Mouse (Mus musculus): ENCODE data around the gene Ank2. TPM values are rescaled to one million over a fixed set of nuclear protein-coding genes. Genes with fewer than 3 reads are reported as not detected.

Ank2 gene
- polyA plus RNA-seq, 1 experiment: 5.8 TPM

DNA sequence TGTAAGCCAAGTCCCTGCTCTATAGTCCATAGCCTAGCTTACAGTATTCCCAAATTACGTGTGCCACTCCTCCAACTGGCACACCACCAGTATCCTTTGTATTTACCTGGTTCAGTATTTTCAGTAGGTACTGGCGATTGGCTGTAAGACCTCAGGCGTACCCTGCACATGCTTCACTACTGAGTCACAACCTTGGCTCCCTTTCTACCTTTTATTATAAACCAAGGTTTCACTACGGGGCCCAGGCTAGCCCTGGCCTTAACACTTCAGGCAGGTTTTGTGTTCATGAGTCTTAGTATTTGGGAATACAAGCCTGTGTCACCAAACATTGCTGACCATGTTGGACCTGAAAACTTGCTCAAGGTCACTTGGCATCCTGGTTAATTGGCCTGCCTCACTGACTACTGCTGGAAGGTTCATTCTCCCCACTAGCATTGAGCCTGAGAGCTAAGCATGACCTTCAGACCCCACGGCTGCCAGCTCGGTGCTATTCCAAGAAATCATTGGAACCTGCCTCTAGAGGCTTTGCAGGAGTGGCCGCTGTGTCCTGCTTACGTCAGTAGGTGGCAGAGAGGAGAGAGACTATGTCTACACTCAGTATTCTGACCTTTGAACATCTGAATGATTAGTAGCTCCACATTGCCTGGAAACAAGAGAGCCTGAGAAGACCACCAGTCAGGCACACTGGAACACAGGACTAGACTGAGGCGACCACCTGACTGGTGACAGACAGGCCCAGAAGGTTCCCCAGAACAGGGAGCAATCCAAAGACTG, 494.1 kb downstream of the Ank2 start:
- 68% methylated on average over 9 of the region's 9 CpGs for WGBS
- no peak for TF ChIP-seq POLR2A (IDR thresholded peaks at IDR 0.05; ENCODE audit: borderline replicate concordance, extremely low read depth, low read depth, low read length)
- H3K4me3 ChIP-seq (replicated peaks; ENCODE audit: extremely low read depth, low read depth, low read length): no peak overlapping the region
- DNase-seq: no peak
- no peaks in the 10 kb centered on the region for H3K4me1 ChIP-seq (ENCODE audit: control insufficient read depth, insufficient read depth, low read length)

DNA sequence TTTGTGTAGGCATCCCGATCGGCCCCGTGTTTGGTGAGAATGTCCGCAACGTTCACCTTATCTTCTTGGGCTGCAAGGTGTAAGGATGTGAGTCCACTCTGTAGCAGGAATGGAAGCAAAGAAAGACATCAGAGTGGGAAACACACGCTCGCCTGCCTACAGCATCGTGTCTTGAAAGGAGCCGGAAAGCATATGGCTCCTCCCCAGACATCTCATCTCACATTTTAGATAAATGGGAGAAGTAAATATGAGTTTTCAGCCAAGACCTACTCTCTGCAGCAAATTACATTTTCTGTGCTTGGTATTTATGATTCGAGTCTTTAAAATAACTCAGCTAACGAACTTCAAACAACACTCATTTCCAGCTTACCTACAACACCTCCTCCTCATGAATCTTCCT, 495.2 kb downstream of the Ank2 start:
- DNase-seq: no peak
- WGBS: 90% methylated on average over 11 of the region's 11 CpGs

DNA sequence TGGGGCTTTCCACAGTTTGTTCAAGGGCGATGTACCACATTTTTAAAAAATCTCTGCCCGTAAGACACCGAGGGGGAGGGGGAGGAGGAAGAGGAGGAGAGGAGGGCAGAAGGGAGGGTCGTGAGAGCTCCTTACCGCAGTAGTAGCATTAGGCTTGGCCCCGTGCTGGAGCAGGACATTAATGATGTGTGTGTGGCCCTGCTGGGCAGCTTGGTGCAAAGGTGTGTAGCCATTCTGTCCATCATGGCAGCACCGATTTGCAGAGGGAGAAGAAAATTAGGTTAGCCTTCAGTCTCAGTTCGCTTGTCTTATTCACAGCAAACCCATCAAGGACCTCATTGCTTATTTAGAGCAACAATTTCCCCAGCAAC, 500.4 kb downstream of the Ank2 start:
- Histone ChIP-seq H3K4me3 (replicated peaks; ENCODE audit: extremely low read depth, low read depth, low read length) (no peak overlapping the region), H3K4me1 (ENCODE audit: control insufficient read depth, insufficient read depth, low read length) (peaks cover 3% of the 10 kb centered on the region; the same call in 1 of the 2 replicates)
- WGBS: 12% methylated on average over 8 of the region's 8 CpGs
- no peak for TF ChIP-seq POLR2A (IDR thresholded peaks at IDR 0.05; ENCODE audit: borderline replicate concordance, extremely low read depth, low read depth, low read length)
- no peak for TF ChIP-seq CTCF (IDR thresholded peaks at IDR 0.05; ENCODE audit: insufficient read depth, low read length)
- no peak for DNase-seq

More for the DNA sequence above, 495.2 kb downstream of the Ank2 start:
- Histone ChIP-seq H3K4me1 (ENCODE audit: control insufficient read depth, insufficient read depth, low read length) (no peaks in the 10 kb centered on the region), H3K4me3 (replicated peaks; ENCODE audit: extremely low read depth, low read depth, low read length) (no peak overlapping the region)
- TF ChIP-seq CTCF (IDR thresholded peaks at IDR 0.05; ENCODE audit: insufficient read depth, low read length): no peak
- no peak for TF ChIP-seq POLR2A (IDR thresholded peaks at IDR 0.05; ENCODE audit: borderline replicate concordance, extremely low read depth, low read depth, low read length)

DNA sequence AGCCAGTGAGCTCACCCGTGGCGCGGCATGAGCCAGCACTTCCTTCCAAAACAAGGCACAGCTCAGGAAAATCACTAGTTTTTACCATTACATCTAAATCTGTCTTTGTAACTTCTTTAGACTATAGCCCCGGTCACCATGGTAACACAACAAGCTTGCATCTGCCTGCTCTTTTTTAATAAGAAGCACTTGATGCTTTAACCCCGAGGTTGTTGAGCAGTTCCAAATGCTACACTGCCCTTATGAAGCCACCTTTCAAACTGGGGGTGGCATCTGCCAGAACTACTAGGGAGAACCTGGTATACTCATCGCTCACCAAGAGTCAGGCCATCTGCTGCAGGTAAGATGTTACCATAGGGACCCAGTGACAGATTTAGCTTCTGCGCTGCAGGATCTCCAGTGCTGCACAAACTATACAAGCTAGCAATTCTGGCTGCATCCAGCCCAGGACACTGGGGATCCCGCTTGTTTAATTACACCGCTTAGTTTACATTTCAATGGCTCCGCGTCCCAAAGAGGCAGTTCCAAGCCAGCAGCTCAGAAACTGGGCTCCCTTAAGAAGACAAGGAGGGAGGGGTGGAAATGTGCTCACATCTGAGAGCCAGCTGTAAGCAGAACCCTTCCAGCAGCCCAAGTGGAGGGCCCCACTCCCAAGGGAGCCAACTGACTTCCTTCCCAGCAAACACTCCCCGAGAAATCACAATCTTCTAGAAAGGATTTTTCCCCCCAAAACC, 501.0 kb downstream of the Ank2 start:
- H3K4me3 ChIP-seq (replicated peaks; ENCODE audit: extremely low read depth, low read depth, low read length): no peak overlapping the region
- 21% methylated on average over 12 of the region's 12 CpGs for WGBS

DNA sequence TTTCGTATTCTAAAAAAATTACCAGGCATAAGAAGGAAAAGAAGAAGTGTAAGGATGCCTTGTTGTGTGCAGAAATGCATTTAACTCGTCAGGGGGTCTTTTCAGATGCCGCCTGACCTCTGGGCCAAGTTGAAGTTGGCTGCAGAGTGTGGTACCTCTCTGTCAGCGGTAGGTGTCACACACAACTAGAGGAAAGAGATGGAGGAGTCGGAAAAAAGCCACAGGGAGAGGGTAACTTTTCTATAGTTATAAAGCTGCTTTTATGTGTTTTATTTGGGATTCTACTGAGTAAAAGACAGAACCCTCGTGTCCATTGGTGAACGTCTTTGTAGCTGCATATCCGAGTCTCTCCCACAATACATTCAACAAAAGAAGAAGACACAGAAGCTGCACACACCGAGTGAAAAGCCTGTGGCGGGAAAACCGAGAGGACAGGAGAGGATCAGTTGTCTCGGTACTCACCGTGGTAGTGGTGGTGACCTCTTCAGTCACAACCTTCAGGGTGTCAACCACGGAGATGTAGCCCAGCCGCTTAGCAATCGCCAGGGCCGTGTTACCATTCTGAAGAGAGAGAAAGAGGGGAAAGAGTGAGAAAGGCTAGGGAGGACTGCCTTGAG, 501.7 kb downstream of the Ank2 start:
- no peak for DNase-seq
- TF ChIP-seq POLR2A (IDR thresholded peaks at IDR 0.05; ENCODE audit: borderline replicate concordance, extremely low read depth, low read depth, low read length) (no peak), CTCF (IDR thresholded peaks at IDR 0.05; ENCODE audit: insufficient read depth, low read length) (no peak)
- 24% methylated on average over 17 of the region's 17 CpGs for WGBS
- Histone ChIP-seq H3K4me3 (replicated peaks; ENCODE audit: extremely low read depth, low read depth, low read length) (no peak overlapping the region), H3K4me1 (ENCODE audit: control insufficient read depth, insufficient read depth, low read length) (peaks cover 3% of the 10 kb centered on the region; the same call in 1 of the 2 replicates)

More for the DNA sequence above, 501.0 kb downstream of the Ank2 start:
- H3K4me1 ChIP-seq (ENCODE audit: control insufficient read depth, insufficient read depth, low read length): peaks cover 3% of the 10 kb centered on the region; the same call in 1 of the 2 replicates
- no peak for DNase-seq
- TF ChIP-seq POLR2A (IDR thresholded peaks at IDR 0.05; ENCODE audit: borderline replicate concordance, extremely low read depth, low read depth, low read length): no peak
- TF ChIP-seq CTCF (IDR thresholded peaks at IDR 0.05; ENCODE audit: insufficient read depth, low read length): no peak

DNA sequence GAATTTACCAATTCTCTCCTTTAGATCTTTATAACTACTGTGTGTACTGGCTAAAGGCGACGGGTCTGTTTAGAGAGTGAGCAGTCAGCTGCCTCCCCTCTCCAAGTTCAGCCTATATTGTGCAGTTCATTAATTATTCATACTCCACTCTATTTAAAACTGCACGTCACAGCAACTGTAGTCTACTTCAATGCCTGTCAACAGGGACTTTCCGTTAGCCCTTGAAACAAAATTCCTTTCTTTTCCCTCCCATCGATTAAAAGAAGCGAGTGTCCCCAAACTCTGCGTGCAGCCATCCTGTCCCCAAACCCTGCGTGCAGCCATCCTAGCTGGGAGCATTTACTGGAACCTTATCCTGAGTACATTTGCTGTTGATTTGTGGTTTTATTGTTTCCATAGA, 502.4 kb downstream of the Ank2 start:
- WGBS: 87% methylated on average over 8 of the region's 8 CpGs
- DNase-seq: no peak
- TF ChIP-seq POLR2A (IDR thresholded peaks at IDR 0.05; ENCODE audit: borderline replicate concordance, extremely low read depth, low read depth, low read length) (no peak), CTCF (IDR thresholded peaks at IDR 0.05; ENCODE audit: insufficient read depth, low read length) (no peak)
- Histone ChIP-seq H3K4me3 (replicated peaks; ENCODE audit: extremely low read depth, low read depth, low read length) (no peak overlapping the region), H3K4me1 (ENCODE audit: control insufficient read depth, insufficient read depth, low read length) (peaks cover 3% of the 10 kb centered on the region; the same call in 1 of the 2 replicates)

DNA sequence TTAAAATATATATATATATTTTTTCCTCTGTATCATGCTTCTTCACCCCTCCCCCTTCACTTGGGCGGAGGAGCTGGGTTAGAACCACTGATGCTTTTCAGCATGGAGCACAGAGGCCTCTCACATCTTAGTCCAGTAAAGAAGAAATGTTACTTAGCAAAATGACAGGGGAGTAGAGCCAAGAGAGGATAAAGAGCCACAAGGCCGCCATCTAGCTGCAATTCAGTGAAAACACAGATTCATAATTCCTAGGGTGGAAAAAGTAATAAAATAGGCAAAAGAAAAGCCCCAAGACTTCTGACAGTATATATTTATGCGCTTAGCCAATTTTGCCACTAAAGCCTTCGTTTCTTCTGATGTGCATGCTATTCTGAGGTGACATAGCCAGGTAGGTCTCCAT, 503.2 kb downstream of the Ank2 start:
- TF ChIP-seq CTCF (IDR thresholded peaks at IDR 0.05; ENCODE audit: insufficient read depth, low read length) (no peak), POLR2A (IDR thresholded peaks at IDR 0.05; ENCODE audit: borderline replicate concordance, extremely low read depth, low read depth, low read length) (no peak)
- 83% methylated on average over 4 of the region's 4 CpGs for WGBS
- Histone ChIP-seq H3K4me1 (ENCODE audit: control insufficient read depth, insufficient read depth, low read length) (peaks cover 3% of the 10 kb centered on the region; the same call in 1 of the 2 replicates), H3K4me3 (replicated peaks; ENCODE audit: extremely low read depth, low read depth, low read length) (no peak overlapping the region)
- DNase-seq: no peak

DNA sequence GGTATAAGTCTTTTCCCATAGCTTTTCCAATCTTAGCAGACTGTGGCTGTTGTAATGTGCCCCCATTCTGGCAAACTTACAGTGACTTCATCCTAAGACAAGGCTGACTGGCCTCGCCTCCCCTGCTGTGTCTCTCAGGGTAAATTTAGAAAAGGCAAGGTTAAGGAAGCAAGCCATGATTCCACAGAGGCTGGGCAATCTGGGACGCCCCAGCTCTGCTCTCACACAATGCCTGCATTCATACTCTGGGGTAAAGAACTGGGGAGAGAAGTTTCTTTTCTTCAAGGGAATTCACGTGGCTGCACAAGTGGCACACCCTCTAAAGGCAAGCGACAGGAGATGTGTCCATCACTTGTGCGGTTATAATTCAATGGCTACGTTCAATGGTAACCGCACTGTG, 505.0 kb downstream of the Ank2 start:
- TF ChIP-seq POLR2A (IDR thresholded peaks at IDR 0.05; ENCODE audit: borderline replicate concordance, extremely low read depth, low read depth, low read length) (no peak), CTCF (IDR thresholded peaks at IDR 0.05; ENCODE audit: insufficient read depth, low read length) (no peak)
- no peak overlapping the region for H3K4me3 ChIP-seq (replicated peaks; ENCODE audit: extremely low read depth, low read depth, low read length)
- no peak for DNase-seq
- H3K4me1 ChIP-seq (ENCODE audit: control insufficient read depth, insufficient read depth, low read length): peaks cover 3% of the 10 kb centered on the region; the same call in 1 of the 2 replicates
- WGBS: 77% methylated on average over 7 of the region's 7 CpGs

DNA sequence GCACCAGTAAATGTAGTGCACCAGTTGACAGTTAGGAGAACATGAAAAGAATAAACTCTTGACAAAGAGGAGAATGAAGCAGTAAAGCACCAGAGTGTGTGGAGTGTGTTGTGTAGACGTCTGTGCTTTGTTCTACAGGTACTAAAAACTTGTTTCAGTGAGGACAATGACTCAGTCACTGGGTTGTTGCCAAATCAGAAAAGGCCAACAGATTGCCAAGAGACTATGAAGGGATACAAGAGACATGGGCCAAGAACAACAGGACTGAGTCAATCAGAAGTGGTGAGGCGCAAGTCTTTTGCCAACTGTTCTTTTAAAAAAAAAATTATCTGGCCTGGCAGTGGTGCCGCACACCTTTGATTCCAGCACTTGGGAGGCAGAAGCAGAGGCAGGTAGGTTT, 509.2 kb downstream of the Ank2 start:
- H3K4me1 ChIP-seq (ENCODE audit: control insufficient read depth, insufficient read depth, low read length): no peaks in the 10 kb centered on the region
- 73% methylated on average over 3 of the region's 3 CpGs for WGBS
- DNase-seq: no peak
- no peak overlapping the region for H3K4me3 ChIP-seq (replicated peaks; ENCODE audit: extremely low read depth, low read depth, low read length)
- TF ChIP-seq POLR2A (IDR thresholded peaks at IDR 0.05; ENCODE audit: borderline replicate concordance, extremely low read depth, low read depth, low read length) (no peak), CTCF (IDR thresholded peaks at IDR 0.05; ENCODE audit: insufficient read depth, low read length) (no peak)
